Mouse (Mus musculus) heart, adult 2 months (tissue): ENCODE data around the gene Pdss2.

Experiments
- CTCF ChIP-seq: fragments of 200-600 bp; IDR thresholded peaks from 2 replicates; pipeline ENCODE4 v1.8.1; 2022; ENCODE audit warnings: antibody characterized with exemption, mild to moderate bottlenecking, moderate library complexity
- EP300 ChIP-seq: fragments of 200-500 bp; IDR thresholded peaks from 2 replicates; pipeline ENCODE4 v1.6.1; 2011; ENCODE audit warnings: low read depth, low read length, control low read depth; ENCODE audit not compliant: insufficient read depth
- POLR2A ChIP-seq: fragments of 200-500 bp; IDR thresholded peaks from 2 replicates; pipeline ENCODE4 v1.6.1; 2011; ENCODE audit warnings: mild to moderate bottlenecking, low read depth, low read length, control low read depth; ENCODE audit not compliant: insufficient read depth

- no peak for TF ChIP-seq CTCF
- TF ChIP-seq EP300: no peak
- no peak for TF ChIP-seq POLR2A
Observed at GRCm38 (mm10) chr10:43290638-43291230, 69.4 kb downstream of the Pdss2 start.
